Mouse (Mus musculus) kidney, adult 9 months (tissue): ENCODE data around the gene Slc35c2.

Experiments used
- DNase-seq: peaks from one replicate; pipeline ENCODE4 v3.0.0; 2022

Slc35c2 gene

GRCm38 (mm10) chr2:165311577-165311976 lies 23.9 kb upstream of the Slc35c2 start:
- DNase-seq = no peak

- DNase-seq = no peak
Observed at GRCm38 (mm10) chr2:165310818-165311425, 23.3 kb upstream of the Slc35c2 start.

- peak; percentile 63 for DNase-seq
Observed at GRCm38 (mm10) chr2:165307801-165308200, 20.1 kb upstream of the Slc35c2 start.

GRCm38 (mm10) chr2:165305438-165305837 lies 17.8 kb upstream of the Slc35c2 start:
- no peak for DNase-seq

- DNase-seq = no peak
Observed at GRCm38 (mm10) chr2:165304819-165305218, 17.1 kb upstream of the Slc35c2 start.

GRCm38 (mm10) chr2:165303354-165304012 lies 15.8 kb upstream of the Slc35c2 start:
- DNase-seq = no peak

- DNase-seq = no peak
Observed at GRCm38 (mm10) chr2:165301409-165301808, 13.7 kb upstream of the Slc35c2 start.

GRCm38 (mm10) chr2:165300885-165301284 lies 13.2 kb upstream of the Slc35c2 start:
- no peak for DNase-seq

- DNase-seq = no peak
Observed at GRCm38 (mm10) chr2:165300424-165300823, 12.8 kb upstream of the Slc35c2 start.

GRCm38 (mm10) chr2:165297429-165297828 lies 9.8 kb upstream of the Slc35c2 start:
- peak; percentile 95 for DNase-seq

GRCm38 (mm10) chr2:165296571-165296970 lies 8.9 kb upstream of the Slc35c2 start:
- DNase-seq = peak; percentile 81

- DNase-seq = peak; percentile 79
Observed at GRCm38 (mm10) chr2:165288315-165289031, 804 bp upstream of the Slc35c2 start.

GRCm38 (mm10) chr2:165286361-165287201 lies 1.1 kb downstream of the Slc35c2 start:
- DNase-seq = no peak

- DNase-seq = no peak
Observed at GRCm38 (mm10) chr2:165285621-165286020, 2.0 kb downstream of the Slc35c2 start.

GRCm38 (mm10) chr2:165285034-165285433 lies 2.6 kb downstream of the Slc35c2 start:
- DNase-seq = no peak

- DNase-seq = no peak
Observed at GRCm38 (mm10) chr2:165284377-165284776, 3.3 kb downstream of the Slc35c2 start.

- peak; percentile 65 for DNase-seq
Observed at GRCm38 (mm10) chr2:165283644-165284043, 4.0 kb downstream of the Slc35c2 start.

- no peak for DNase-seq
Observed at GRCm38 (mm10) chr2:165281779-165282311, 5.8 kb downstream of the Slc35c2 start.

GRCm38 (mm10) chr2:165279351-165279750 lies 8.3 kb downstream of the Slc35c2 start:
- no peak for DNase-seq

- DNase-seq = peak; percentile 43
Observed at GRCm38 (mm10) chr2:165277188-165277740, 10.4 kb downstream of the Slc35c2 start.

GRCm38 (mm10) chr2:165275824-165276223 lies 11.8 kb downstream of the Slc35c2 start:
- peak; percentile 81 for DNase-seq

GRCm38 (mm10) chr2:165275124-165275640 lies 12.5 kb downstream of the Slc35c2 start:
- no peak for DNase-seq
